Mouse (Mus musculus): Measurements from ENCODE around the gene Ppp3ca. TPM values are rescaled to one million over a fixed set of nuclear protein-coding genes. Genes with fewer than 3 reads are reported as not detected.

Gene Ppp3ca
- polyA plus RNA-seq, 1 experiment from 2014 or later: 56.8 TPM

- H3K27ac ChIP-seq (ENCODE audit: low read length): no peak overlapping the region
- no peaks in the 10 kb centered on the region for H3K27me3 ChIP-seq (ENCODE audit: control insufficient read depth, insufficient read depth, low read length)
- H3K36me3 ChIP-seq (ENCODE audit: control insufficient read depth, insufficient read depth, low read length): no peaks in the 10 kb centered on the region
- no peak overlapping the region for H3K9ac ChIP-seq (replicated peaks; ENCODE audit: low read depth, low read length)
- 0 out of 2 replicates have a peak, but pooled peaks cover 4% of the 10 kb centered on the region for H3K4me1 ChIP-seq (ENCODE audit: control insufficient read depth, insufficient read depth, low read length)
- no peak overlapping the region for H3K4me2 ChIP-seq (replicated peaks; ENCODE audit: low read depth, low read length)
- WGBS: 87% methylated on average over 7 of the region's 7 CpGs
- H3K9me3 ChIP-seq (ENCODE audit: control insufficient read depth, low read depth, low read length): no peaks in the 10 kb centered on the region
- no peak for ATAC-seq (ENCODE audit: insufficient number of reproducible peaks, insufficient read depth, low FRiP score, low read depth)
- no peak overlapping the region for H3K4me3 ChIP-seq (ENCODE audit: low read depth, low read length)
Observed at GRCm38 (mm10) chr3:136706771-136707170, 36.8 kb downstream of the Ppp3ca start.

- no peak overlapping the region for H3K4me3 ChIP-seq (ENCODE audit: low read depth, low read length)
- H3K9me3 ChIP-seq (ENCODE audit: control insufficient read depth, low read depth, low read length): no peaks in the 10 kb centered on the region
- H3K4me1 ChIP-seq (ENCODE audit: control insufficient read depth, insufficient read depth, low read length): 0 out of 2 replicates have a peak, but pooled peaks cover 4% of the 10 kb centered on the region
- no peaks in the 10 kb centered on the region for H3K36me3 ChIP-seq (ENCODE audit: control insufficient read depth, insufficient read depth, low read length)
- no peak overlapping the region for H3K9ac ChIP-seq (replicated peaks; ENCODE audit: low read depth, low read length)
- H3K27ac ChIP-seq (ENCODE audit: low read length): no peak overlapping the region
- 41% methylated on average over 3 of the region's 3 CpGs for WGBS
- ATAC-seq (ENCODE audit: insufficient number of reproducible peaks, insufficient read depth, low FRiP score, low read depth): no peak
- H3K27me3 ChIP-seq (ENCODE audit: control insufficient read depth, insufficient read depth, low read length): no peaks in the 10 kb centered on the region
- H3K4me2 ChIP-seq (replicated peaks; ENCODE audit: low read depth, low read length): no peak overlapping the region
Observed at GRCm38 (mm10) chr3:136707222-136708019, 37.5 kb downstream of the Ppp3ca start.

DNA sequence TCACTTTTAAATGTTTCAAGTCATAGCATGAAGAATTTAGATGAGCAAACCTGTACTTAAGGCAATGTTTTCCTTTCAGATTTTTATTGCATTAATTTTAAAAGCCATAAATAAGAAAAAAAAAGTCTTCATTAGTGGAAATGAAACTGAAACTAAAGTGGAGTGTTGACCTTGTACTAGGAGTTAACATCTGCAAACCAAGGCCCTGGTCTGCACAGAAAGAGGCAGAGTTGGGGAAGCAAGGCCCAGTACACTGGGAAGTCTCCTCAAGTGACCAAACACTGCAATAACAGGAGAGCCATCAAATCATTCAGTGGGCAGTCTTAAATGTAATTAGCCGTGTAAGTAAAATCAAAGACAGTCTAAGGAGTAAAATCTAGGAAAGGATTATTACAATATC is 38.3 kb downstream of the Ppp3ca start:
- Histone ChIP-seq H3K4me1 (ENCODE audit: control insufficient read depth, insufficient read depth, low read length) (0 out of 2 replicates have a peak, but pooled peaks cover 4% of the 10 kb centered on the region), H3K36me3 (ENCODE audit: control insufficient read depth, insufficient read depth, low read length) (no peaks in the 10 kb centered on the region), H3K4me3 (ENCODE audit: low read depth, low read length) (no peak overlapping the region), H3K27ac (ENCODE audit: low read length) (no peak overlapping the region), H3K9ac (replicated peaks; ENCODE audit: low read depth, low read length) (no peak overlapping the region), H3K4me2 (replicated peaks; ENCODE audit: low read depth, low read length) (no peak overlapping the region), H3K9me3 (ENCODE audit: control insufficient read depth, low read depth, low read length) (no peaks in the 10 kb centered on the region), H3K27me3 (ENCODE audit: control insufficient read depth, insufficient read depth, low read length) (no peaks in the 10 kb centered on the region)
- WGBS: 44% methylated on average over 1 of the region's 1 CpGs
- ATAC-seq (ENCODE audit: insufficient number of reproducible peaks, insufficient read depth, low FRiP score, low read depth): no peak

GRCm38 (mm10) chr3:136710310-136710906 is 40.5 kb downstream of the Ppp3ca start:
- Histone ChIP-seq H3K9me3 (ENCODE audit: control insufficient read depth, low read depth, low read length) (no peaks in the 10 kb centered on the region), H3K36me3 (ENCODE audit: control insufficient read depth, insufficient read depth, low read length) (no peaks in the 10 kb centered on the region), H3K9ac (replicated peaks; ENCODE audit: low read depth, low read length) (no peak overlapping the region), H3K4me3 (ENCODE audit: low read depth, low read length) (no peak overlapping the region), H3K4me2 (replicated peaks; ENCODE audit: low read depth, low read length) (no peak overlapping the region), H3K27me3 (ENCODE audit: control insufficient read depth, insufficient read depth, low read length) (no peaks in the 10 kb centered on the region), H3K4me1 (ENCODE audit: control insufficient read depth, insufficient read depth, low read length) (0 out of 2 replicates have a peak, but pooled peaks cover 4% of the 10 kb centered on the region), H3K27ac (ENCODE audit: low read length) (no peak overlapping the region)
- 52% methylated on average over 10 of the region's 10 CpGs for WGBS
- no peak for ATAC-seq (ENCODE audit: insufficient number of reproducible peaks, insufficient read depth, low FRiP score, low read depth)

DNA sequence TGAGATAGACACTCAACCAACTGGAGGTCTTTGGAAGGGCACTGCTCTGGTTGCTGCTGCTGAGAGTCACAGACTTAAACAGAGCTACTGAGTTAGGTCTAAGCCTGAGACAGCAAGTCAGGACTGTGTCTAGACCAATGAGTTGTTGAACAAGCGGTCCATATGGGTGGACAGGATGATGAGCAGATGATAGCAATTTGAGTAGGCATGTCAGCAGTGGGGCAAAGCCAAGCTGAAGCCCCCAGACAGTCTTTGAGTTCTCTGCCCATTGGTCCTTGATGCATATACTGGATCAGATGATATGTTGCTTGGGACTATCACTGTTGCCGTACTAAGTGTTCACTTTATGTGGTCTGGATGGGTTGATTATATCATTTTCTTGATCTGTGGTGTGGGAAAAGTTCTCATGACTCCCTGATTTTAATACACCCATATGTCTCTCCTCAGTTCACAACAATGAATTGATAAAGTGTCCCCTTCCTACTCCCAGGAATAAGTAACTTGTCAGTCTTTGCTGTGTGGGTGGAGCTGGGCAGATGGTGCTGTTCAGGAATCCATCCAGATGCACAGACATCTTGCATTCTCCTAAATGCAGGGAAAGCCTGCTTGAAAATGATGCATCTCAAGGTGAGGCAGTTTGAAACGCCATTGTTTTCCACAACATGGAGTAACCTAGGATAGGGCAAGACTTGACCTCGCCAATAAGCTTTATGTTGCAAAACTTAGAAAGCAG is 44.5 kb downstream of the Ppp3ca start:
- WGBS: 93% methylated on average over 4 of the region's 4 CpGs
- Histone ChIP-seq H3K27me3 (ENCODE audit: control insufficient read depth, insufficient read depth, low read length) (no peaks in the 10 kb centered on the region), H3K9ac (replicated peaks; ENCODE audit: low read depth, low read length) (no peak overlapping the region), H3K27ac (ENCODE audit: low read length) (no peak overlapping the region), H3K9me3 (ENCODE audit: control insufficient read depth, low read depth, low read length) (no peaks in the 10 kb centered on the region), H3K36me3 (ENCODE audit: control insufficient read depth, insufficient read depth, low read length) (no peaks in the 10 kb centered on the region), H3K4me3 (ENCODE audit: low read depth, low read length) (no peak overlapping the region), H3K4me1 (ENCODE audit: control insufficient read depth, insufficient read depth, low read length) (0 out of 2 replicates have a peak, but pooled peaks cover 4% of the 10 kb centered on the region), H3K4me2 (replicated peaks; ENCODE audit: low read depth, low read length) (no peak overlapping the region)
- no peak for ATAC-seq (ENCODE audit: insufficient number of reproducible peaks, insufficient read depth, low FRiP score, low read depth)

DNA sequence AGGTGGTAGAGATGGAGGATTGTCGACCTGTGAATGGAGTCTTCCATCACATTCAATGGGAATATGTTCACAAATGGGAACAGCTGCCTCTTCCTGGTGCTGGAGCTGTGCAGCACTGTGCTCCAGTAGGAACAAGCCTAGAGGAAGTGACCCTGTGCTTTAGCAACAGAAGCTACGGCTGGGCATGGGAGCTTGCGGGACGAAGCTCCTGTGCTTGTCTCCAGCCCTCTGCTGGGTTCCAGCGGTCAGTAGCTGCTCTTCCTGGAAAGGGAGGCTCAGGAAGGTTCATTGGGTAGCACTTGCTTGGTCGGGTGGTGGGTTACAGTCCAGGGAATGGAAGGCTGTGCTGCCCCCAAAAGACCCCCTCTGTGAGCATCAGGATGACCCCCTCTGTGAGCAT is 46.3 kb downstream of the Ppp3ca start:
- WGBS: 79% methylated on average over 6 of the region's 6 CpGs
- Histone ChIP-seq H3K9me3 (ENCODE audit: control insufficient read depth, low read depth, low read length) (no peaks in the 10 kb centered on the region), H3K4me2 (replicated peaks; ENCODE audit: low read depth, low read length) (no peak overlapping the region)

GRCm38 (mm10) chr3:136718412-136718811 is 48.5 kb downstream of the Ppp3ca start:
- WGBS: 89% methylated on average over 5 of the region's 5 CpGs
- Histone ChIP-seq H3K4me3 (ENCODE audit: low read depth, low read length) (no peak overlapping the region), H3K4me2 (replicated peaks; ENCODE audit: low read depth, low read length) (no peak overlapping the region), H3K36me3 (ENCODE audit: control insufficient read depth, insufficient read depth, low read length) (no peaks in the 10 kb centered on the region), H3K27ac (ENCODE audit: low read length) (no peak overlapping the region), H3K4me1 (ENCODE audit: control insufficient read depth, insufficient read depth, low read length) (peaks cover 5% of the 10 kb centered on the region; the same call in 1 of the 2 replicates), H3K9me3 (ENCODE audit: control insufficient read depth, low read depth, low read length) (no peaks in the 10 kb centered on the region), H3K9ac (replicated peaks; ENCODE audit: low read depth, low read length) (no peak overlapping the region), H3K27me3 (ENCODE audit: control insufficient read depth, insufficient read depth, low read length) (no peaks in the 10 kb centered on the region)
- ATAC-seq (ENCODE audit: insufficient number of reproducible peaks, insufficient read depth, low FRiP score, low read depth): no peak

More for the DNA sequence above, 46.3 kb downstream of the Ppp3ca start:
- H3K9ac ChIP-seq (replicated peaks; ENCODE audit: low read depth, low read length): no peak overlapping the region
- H3K27me3 ChIP-seq (ENCODE audit: control insufficient read depth, insufficient read depth, low read length): no peaks in the 10 kb centered on the region
- ATAC-seq (ENCODE audit: insufficient number of reproducible peaks, insufficient read depth, low FRiP score, low read depth): no peak
- H3K36me3 ChIP-seq (ENCODE audit: control insufficient read depth, insufficient read depth, low read length): no peaks in the 10 kb centered on the region
- peaks cover 4% of the 10 kb centered on the region; the same call in 1 of the 2 replicates for H3K4me1 ChIP-seq (ENCODE audit: control insufficient read depth, insufficient read depth, low read length)
- H3K4me3 ChIP-seq (ENCODE audit: low read depth, low read length): no peak overlapping the region
- H3K27ac ChIP-seq (ENCODE audit: low read length): no peak overlapping the region

DNA sequence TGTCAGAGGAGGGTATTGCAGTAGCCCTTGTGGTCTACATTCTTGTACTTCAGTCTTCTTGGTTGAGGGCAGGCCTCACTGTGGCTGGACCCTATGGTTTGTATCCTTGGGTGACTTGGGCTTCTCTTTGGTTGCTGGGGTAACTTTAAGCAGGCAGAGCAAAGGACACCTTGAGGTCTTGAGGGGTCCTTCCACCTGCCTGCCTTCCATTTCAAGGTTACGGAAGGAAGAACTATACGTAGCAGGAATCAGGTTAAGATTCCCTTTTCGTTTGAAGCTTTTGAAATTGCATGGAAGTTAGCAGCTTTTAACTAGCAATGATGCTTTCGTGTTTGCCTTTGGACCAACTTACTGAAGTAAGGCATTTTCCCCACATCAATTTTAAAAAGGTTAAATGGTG is 51.3 kb downstream of the Ppp3ca start:
- peaks cover 12% of the 10 kb centered on the region; the same call in 1 of the 2 replicates for H3K4me1 ChIP-seq (ENCODE audit: control insufficient read depth, insufficient read depth, low read length)
- no peak overlapping the region for H3K9ac ChIP-seq (replicated peaks; ENCODE audit: low read depth, low read length)
- H3K36me3 ChIP-seq (ENCODE audit: control insufficient read depth, insufficient read depth, low read length): no peaks in the 10 kb centered on the region
- 87% methylated on average over 4 of the region's 4 CpGs for WGBS
- ATAC-seq (ENCODE audit: insufficient number of reproducible peaks, insufficient read depth, low FRiP score, low read depth): no peak
- H3K4me3 ChIP-seq (ENCODE audit: low read depth, low read length): no peak overlapping the region
- H3K27ac ChIP-seq (ENCODE audit: low read length): no peak overlapping the region
- no peaks in the 10 kb centered on the region for H3K9me3 ChIP-seq (ENCODE audit: control insufficient read depth, low read depth, low read length)
- H3K4me2 ChIP-seq (replicated peaks; ENCODE audit: low read depth, low read length): no peak overlapping the region
- no peaks in the 10 kb centered on the region for H3K27me3 ChIP-seq (ENCODE audit: control insufficient read depth, insufficient read depth, low read length)
